Mouse (Mus musculus) spleen, postnatal 4 days (tissue): ENCODE data around the gene Tshz2.

Experiments used
- DNase-seq, 2 experiments: peaks; one replicate each; pipeline ENCODE4 v3.0.0; 2022; ENCODE audit warnings: low spot score in 2 of 2

Tshz2 gene

DNA sequence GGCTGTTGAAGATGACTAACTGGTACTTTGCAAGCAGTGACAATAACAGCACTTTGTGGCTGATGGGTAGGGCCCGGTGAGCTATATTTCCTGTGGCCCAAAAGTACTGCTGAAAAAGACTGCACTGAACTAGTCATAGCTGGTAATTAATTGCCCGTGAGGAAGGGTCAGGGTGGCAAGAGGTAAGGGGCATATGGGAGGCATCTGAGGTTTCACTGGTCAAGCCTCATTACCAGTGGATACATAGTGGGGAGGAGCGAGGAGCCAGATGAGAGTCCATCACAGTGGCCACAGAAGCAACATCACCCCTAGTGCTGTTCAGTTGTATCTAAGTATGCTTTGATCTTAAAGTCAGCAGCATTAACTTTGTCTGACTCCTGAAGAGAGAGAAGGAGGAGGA is 2.7 kb upstream of the Tshz2 start:
- no peak for DNase-seq

DNA sequence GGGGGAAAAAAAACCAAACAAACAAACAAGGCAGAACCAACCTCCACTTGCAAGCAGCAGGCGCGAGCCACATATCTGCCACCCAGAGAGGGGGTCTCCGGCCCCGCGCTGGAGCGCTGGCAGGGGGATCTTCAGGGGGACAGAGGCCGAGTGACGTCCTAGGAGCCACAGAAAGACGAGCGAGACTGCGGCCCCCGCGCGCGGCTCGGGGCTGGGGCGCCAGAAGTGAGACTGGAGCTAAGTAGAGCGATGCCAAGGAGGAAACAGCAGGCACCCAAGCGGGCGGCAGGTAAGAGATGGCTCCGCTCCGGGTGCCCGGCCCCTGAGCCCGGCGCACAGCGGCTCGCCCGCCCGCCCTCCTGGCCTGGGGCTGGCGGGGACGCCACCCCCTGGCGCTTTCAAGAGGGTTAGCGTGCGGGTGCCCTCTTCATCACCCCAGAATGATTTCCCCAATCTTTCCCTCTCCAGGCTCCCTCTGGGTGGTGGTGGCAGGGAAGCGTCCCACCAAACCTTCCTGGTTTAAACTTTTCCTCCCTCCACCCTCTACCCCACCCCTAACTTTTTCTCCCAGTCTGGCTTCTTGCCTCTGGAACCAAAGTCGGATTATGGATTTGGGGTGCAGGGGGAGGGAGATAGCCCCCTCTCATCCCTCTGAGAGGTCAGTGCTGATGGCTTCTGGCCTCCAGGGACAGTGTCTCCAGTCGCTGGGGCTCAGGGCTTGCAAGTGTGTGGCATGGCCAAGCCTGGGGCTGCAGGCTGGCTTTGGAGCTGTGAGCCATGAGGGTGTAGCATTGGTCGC is 877 bp downstream of the Tshz2 start:
- DNase-seq = no peak

DNA sequence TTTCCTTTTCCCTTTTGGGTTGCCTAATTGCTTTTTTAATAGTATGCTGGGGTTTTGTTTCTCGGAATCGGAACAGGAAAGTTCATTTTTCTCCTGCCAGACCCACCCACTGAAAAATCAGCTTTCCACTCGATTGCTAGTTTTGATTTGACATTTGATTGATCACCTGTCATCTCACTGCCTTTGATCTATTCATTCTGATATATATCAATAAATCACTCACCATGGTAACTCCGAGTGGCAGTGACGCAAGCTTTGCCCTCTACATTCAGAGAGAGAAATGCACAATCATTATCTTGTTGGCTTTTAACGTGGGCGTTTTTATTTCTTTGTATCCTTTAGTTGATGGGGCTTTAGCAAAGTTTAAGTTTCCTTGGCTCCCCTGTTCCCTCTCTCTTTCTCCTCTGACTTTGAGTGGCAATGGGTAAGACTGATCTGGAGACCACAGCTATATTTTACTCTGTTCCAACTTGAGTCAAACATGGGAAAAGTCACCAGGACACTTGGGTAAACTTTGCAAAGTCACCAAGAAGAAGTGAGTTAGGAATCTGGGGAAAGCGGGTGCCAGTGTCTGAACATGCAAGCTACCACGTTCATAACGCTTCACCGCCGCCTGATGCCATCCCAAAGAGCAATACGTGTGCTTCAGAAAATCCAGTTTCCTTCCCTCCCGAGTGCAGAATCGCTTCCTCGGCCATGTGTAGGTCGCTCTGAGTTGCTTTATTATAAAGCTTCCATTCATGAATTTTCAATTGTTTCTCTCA is 2.0 kb downstream of the Tshz2 start:
- DNase-seq = no peak

DNA sequence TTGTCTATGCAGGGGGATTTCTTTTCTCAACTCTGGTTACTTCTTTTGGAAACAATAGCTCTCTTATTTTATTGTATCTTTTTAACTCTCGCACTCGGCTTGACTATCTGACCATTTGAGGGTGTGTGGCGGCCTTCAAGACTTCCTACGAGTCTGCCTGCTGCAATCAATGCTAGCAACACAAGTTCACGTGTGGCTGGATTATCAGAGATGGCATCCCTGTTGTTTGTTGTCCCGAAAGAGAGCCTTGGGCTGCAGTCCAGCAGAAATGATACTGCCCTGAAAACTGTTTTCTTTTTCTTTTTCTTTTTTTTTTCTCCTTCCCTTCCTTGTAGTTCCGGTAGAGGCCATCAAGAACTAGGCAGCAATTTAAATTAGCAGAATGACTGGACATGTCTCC is 2.6 kb downstream of the Tshz2 start:
- DNase-seq = no peak

DNA sequence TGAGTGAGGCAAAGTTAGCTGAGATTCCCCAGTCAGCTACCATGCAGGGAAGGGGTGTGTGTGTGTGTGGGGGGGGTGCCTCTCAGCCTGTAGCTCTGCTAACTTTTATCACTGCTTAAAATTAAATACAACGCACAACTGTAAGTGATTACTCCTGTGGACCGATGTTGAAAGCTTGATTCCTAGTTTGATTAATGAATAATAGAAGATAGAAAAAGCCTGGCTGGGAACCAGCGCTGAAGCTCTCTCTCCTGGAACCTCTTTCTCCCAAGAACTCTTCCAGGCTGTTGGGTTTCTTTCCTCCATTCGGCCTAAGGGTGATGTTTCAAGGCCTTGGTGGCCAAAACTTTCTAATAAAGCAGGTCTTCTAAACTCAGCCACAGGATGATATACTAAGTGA is 3.6 kb downstream of the Tshz2 start:
- DNase-seq = no peak

DNA sequence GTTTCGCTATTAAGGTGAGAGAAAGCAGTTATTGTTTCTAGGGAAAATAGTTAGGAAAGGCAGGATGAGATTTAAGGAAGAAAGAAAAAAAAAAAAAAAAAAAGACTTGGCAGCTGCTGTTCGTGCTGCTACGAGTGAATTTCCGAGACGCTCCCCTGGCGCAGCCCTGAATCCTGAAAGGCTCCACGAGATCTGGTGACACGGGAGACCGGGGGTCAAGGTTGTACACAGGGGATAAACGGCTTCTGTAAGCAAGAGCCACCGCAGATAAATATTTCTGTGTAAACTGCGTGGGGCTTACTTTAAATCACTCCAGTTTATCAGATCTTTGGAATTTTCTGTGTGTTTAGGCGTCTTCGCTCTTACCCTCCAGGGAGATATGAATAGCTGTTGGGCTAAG is 8.7 kb downstream of the Tshz2 start:
- no peak for DNase-seq

DNA sequence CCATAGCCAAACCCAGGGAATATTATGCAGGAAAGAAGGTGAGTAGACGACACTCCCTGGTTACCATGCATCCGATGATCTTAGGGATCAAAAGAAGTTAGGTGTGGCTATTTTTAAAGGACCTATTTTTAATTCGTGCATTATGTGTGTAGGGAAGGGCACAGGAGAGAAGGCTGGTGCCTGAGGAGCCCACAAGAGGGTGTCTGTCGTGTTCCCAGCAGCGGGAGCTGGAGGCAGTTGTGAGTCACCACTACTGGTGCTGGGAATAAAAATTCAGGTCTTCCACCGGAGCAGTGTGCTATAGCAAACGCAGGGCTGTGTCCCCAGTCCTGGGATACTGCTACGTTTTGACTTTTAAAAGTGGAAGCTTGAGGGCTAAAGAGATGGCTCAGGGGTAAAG is 9.6 kb downstream of the Tshz2 start:
- no peak for DNase-seq

DNA sequence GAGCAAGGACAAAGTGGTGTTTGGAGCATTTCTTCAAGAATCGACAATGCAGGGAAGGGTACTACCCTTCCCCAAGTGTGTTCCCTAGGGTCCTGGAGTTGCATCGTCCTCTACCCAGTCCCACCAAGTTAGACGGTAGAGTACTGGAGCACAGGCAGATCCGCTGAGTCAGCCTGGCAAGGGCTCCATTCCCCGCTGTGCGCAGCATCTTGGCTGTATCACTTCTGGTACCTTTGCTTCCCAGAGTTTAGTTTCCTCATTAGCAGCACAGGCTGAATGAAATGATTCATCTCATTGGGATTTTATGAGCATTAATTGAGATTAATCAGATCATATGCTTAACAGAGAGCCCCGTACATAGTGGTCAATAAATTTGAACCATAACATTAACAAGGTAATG is 14.3 kb downstream of the Tshz2 start:
- no peak for DNase-seq

DNA sequence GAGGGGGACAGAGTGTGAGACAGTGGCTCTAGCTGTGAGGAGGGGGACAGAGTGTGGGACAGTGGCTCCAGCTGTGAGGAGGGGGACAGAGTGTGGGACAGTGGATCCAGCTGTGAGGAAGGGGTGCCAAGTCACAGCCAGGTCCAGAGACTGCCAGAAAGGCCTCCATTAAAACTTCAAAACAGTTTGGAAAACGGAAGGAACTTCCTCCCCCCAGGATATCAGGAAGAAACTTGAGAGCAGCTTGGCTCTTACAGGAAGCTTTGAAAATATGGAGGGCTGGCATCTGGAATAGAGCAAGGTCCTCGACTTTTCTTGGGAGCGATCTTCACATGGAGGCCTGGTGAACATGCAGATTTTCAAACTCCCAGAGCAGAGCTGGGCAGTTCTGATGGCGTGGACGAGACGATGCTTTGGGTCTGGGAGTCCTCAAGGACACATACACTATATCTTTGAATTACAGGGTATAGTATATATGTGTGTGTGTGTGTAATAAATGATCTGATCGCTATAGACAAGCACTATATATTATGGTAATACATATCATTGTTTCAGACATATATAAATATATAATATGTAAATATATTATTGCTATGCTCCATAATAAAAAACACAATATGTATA is 16.6 kb downstream of the Tshz2 start:
- no peak for DNase-seq

DNA sequence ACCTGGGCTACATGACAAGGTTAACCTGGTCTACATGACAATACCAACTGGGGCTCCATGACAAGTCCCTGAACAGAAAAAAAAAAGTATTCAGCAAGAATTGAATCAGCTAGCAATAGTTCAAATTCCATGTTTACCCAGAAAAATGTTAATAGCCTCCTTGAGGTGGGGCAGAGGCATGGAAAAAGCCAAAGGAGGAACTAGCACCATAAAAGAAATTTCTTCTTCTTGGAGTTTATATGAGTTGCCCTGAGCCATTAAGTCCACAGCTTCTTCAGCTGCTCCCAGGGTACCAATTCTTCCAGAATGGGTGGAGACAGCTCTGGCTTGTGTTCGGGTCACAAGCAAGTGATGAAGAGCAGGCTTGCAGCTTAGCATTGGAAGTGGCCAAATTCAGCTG is 20.5 kb downstream of the Tshz2 start:
- DNase-seq = no peak

DNA sequence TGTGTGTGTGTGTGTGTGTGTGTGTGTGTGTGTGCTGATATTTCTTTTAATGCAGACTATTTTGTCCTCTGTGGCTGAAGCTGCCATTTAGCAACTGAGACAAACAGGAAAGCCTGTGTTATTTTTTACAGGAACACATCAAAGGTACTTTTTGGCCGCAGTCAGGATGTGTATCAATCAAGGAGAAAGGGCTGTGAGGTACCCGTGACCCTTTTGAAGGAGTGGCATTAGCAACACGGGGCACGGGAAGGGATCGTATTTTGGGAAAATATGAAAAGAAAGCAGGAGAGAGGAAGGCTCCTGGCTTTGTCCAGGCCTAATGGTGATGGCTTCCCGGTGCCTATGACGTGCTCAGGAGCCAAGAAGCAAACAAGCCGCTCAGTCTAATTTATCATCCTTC is 31.0 kb downstream of the Tshz2 start:
- no peak for DNase-seq

DNA sequence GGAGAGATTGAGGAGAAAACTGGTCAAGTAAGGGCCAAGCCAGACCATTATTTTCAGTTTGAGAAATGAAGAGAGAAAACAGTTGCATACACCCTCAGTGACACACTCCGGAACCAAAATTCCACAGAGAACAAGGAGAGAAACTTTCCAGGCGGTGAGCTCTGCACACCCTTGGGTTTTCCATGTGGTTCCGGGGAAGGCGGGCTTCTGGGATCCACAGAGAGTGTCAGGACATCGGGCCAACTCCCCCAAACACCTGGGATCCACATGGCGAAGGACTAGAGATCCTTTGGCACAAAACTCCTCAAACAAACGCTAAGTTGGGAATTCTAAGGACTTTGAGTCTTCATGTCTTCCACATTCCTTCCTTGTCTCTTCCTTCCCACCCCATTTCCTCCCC is 38.5 kb downstream of the Tshz2 start:
- no peak for DNase-seq

DNA sequence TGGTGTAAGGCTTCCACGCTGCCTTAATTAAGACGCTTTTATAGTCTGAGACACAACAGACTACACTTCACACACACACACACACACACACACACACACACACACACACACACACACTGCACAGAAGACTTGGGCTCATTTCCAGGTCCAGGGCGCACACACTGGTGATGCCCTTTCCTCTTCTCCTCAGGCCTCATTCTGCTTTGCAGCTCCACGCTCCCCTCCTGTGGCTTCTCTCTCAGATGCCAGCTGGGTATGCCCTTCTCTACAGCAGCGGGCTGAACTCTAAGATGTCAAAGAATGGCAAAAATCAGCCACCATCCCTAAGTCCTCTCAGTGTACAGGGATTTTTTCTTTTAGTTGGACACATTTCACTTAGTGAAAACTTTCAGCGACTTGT is 41.0 kb downstream of the Tshz2 start:
- DNase-seq = no peak

DNA sequence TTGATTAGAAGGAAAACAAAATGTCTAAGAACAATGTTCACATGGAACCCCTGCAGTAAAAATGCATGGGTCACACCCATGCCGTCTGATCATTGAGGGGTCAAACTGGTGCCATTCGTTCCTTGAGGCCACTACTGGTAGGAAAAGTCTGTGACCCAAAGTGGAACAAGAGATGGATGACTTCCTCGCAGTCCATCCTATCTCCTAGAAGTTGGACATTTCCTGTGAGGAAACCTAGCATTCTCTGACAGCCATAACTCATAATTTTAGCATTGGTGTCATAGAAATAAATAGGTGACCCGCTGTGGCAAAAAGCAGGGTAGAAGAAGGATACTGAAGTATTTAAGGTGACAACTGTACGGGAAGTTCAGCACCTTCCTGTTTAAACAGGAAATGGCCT is 41.4 kb downstream of the Tshz2 start:
- DNase-seq = no peak

DNA sequence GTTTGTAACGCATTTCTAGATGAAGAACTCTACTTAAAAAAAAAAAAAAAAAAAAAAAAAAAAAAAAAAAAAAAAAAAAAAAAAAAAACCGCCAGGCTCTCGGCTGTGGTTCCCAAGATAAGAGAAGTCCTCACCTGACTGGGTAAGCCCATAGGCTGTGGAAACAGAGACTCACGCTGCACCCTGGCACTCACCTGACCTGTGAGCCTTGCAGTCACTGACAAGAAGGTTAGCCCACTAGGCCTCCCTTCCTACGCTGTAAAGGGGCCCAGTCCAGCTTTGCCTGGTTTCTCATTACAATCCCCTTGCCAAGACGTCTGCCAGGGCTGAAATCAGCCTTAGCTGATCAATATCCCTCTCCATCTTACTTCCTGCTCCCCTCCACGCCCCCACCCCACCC is 46.5 kb downstream of the Tshz2 start:
- no peak for DNase-seq

DNA sequence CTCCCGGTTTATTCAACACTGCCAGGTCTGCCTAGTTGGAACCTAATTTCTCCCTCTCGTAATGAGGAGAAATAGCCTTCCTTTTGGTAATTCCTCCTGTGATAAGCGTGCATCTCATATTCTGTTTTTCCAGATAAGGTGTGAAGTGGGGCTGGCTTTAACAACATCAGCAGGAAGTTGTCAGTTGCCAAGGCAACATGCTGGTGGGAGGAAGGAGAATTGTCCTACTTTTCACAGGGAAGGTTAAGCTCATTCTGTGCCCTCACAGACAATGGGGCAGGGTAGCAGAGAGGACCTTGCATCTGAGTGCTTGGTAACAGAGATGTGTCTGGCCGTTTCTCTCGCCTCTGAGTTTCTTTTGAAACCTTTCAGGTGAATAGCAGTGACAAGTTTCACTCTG is 47.1 kb downstream of the Tshz2 start:
- no peak for DNase-seq

DNA sequence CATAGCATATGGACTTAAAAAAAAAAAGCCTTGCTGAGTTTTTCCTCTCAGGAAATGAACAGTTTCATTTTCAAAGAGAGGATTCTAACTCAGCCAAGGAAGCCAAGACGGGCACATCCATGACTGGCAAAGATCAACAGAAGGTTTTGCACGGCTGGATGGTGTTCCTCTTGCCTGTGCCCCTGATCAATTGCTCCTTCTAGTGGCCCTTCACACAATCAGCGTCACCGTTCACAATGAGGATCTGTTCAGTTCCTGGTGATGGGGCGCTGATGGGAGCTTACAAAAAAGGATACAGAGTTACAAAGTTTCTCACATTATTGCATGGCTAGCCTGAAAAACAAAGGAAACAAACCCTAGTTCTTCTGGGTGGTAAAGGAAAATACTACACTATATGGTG is 52.4 kb downstream of the Tshz2 start:
- no peak for DNase-seq

DNA sequence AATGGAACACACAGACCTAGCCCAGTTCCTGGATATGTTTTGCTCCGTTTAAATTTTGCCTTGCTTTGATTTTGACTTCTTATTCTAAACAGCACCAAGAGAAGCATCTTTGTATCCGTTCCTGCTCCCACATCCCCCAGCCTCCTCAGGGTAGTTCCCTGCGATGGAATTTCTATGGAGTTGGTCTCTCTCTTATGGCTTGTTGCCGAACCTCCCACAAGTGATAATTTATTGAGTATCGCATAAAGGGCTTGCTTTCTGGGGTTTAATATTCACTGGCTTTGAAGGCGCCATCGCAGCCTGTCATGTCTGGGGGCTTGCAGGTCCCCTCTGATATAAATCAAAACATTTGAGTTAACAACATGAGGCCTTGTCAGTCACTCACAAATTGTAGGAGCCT is 52.9 kb downstream of the Tshz2 start:
- no peak for DNase-seq

DNA sequence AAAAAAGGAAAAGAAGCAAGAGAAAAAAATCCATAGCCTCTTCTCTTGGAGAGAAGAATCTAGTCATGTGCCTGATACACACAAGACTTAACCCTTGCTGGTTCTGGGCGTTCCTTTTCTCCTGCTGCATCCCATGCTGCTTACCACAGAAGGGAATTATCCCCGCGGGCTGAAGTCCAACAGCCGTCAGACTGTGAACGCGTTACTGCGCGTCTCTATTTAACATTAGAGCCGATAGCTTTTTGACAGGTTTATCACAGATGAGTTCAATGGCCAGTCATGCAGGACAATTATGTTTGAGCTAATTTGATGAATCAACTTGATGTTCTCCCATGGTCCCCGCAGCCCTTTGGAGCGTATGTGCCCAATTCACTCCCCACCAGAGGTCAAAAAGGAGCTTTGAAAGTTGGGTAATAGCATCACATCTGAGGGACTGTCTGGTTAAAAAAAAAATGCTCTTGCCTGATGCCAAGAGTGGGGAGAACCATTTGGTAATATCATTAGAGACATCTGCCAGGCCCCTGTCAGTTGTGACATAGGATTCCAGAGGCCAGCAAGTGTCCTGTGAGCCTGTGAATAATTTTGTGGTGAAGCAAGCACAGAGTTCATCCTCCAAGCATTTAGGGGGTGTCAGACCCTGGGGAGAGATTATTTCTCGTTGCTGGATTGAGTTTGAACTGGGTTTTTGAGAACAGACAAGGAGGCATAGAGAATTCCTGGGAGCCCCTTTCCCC is 54.1 kb downstream of the Tshz2 start:
- DNase-seq = no peak

DNA sequence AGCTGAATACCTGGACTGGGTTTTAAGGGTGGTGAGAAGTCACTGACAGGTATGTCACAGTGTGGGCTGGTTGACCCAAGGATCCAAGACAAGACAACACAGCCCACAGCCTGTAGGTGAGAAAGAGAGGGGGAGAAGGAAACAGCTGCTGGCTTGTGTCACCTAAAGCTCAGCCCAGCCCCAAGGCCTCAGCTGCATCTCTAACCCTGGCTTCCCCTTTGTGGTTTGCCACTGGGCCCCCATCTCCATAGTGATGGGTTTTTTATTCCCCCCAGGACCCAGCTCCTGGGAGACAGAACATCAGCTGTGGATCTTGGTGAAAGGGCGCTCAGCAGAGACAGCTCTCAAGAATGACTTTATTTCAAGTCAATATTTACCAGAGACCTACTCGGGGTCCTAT is 57.2 kb downstream of the Tshz2 start:
- DNase-seq = no peak

DNA sequence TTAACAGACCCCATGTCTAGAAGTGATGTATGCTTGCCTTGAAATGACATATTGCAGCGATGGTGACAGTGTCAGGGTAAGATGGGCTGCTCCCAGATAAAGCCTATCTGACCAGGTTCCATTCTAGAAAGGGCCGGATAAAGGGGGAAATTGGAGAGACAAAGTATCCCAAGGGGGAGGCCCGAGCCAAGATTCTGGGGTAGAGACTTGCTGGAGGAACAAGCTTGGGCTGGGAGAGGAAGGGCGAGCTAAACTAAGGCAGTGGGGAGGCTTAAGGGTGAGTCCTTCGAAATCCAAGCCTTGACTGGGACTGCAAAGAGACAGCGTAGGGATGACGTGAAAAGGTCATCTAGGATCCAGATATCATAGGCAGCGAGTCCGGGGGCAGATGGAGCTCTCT is 61.7 kb downstream of the Tshz2 start:
- DNase-seq = no peak

DNA sequence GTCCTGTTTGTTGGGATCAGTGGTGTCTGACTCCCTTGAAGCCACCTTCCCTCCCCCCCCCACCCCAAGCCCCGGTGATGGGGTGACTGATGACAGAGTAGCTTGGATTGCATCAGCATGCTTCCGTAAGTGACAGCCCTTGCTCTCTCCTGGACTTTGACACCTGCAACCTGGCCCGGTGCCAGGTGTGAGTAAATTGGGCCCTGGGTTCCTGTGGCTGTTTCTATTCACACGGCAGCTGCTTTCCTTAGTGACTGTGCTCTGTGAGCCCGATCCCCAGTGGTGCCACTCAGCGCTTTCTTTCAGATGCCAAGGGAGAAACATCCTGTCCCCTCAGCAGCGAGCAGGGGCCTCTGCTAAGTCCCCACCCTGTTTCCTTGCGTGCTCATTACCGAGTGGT is 62.2 kb downstream of the Tshz2 start:
- no peak for DNase-seq
